Mouse (Mus musculus) cortical plate, adult 2 months (tissue): ENCODE results near the gene Frmd4a.

ENCODE experiments used
- CTCF ChIP-seq: fragments of 200-500 bp; IDR thresholded peaks from 2 replicates; pipeline ENCODE4 v1.5.1; 2011; ENCODE audit warnings: mild to moderate bottlenecking, control low read depth, low read length; ENCODE audit not compliant: insufficient read depth; ENCODE audit errors: extremely low read depth
- POLR2A ChIP-seq: fragments of 200-500 bp; IDR thresholded peaks from 2 replicates; pipeline ENCODE4 v1.6.1; 2011; ENCODE audit warnings: mild to moderate bottlenecking, low read length, control low read depth; ENCODE audit not compliant: insufficient read depth; ENCODE audit errors: extremely low read depth

DNA sequence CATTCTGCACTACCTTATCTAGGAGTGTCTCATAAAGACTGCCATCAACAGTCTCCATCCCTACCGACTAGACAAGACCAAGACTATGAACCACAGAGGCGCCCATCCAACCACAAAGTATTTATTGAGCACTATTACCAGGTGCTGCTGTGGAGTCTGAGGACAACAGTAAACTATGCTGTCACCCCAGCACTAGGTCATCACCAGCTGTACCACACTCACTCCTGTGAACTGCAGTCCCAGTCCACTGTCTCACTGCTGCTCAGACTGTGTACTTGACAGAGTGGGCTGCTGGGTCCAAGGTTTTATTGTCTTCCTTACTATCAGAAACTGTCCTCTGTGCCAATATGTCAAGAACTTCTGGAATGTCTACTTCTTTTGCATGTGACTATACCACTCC, 611.4 kb downstream of the Frmd4a start:
- TF ChIP-seq CTCF (no peak), POLR2A (no peak)
